31 mouse cellular contexts compared by ENCODE assay signal in the genomic region with DNA sequence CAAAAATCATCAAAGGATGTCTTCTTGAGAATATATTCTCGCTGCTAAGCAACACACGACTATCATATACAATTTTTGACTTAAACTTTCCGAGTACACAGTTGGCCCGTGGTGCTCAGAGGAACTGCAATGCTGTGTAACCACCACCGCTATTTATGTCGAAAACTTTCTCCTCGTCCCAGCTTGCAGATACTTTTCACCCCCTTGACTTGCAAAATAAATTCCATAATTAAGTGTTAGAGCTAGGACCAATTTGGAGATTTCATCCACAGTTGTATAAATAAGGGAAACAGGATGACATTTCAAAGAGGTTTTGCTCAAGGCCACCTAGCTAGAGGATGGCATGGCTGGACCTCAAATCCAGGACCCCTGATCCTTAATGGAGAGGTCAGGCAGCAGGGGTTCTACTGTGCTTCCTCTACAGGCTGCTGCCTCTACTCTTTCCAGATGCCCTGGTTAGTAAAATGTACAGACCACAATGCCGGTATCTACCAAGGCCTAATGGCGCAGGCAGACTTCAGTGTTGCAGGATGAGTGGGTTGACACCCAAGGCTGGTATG. TPM values are rescaled to one million over a fixed set of nuclear protein-coding genes. Genes with fewer than 3 reads are reported as not detected.
DNase-seq lines count a peak whose midpoint lies in the region; ATAC-seq and TF ChIP-seq lines count a peak whose summit lies in the region.
"Had no signal": no experiment of that assay in that cellular context is flagged by ENCODE, and none has a peak within 500 bp of the region (broad histone marks: within the 10 kb centered on the region; RNA-seq: fewer than 3 reads in every experiment).

No protein-coding gene starts in this region.

- no peaks in the 10 kb centered on the region; the same call in 1 of the 2 replicates for H3K9me3 ChIP-seq in lung, embryonic 14.5 days (ENCODE audit: low read depth, low read length)
- H3K9me3 ChIP-seq in lung, postnatal 0 days (ENCODE audit: low read length) = no peaks in the 10 kb centered on the region
- H3K9me3 ChIP-seq: heart, embryonic 15.5 days had no signal

- ATAC-seq in lung, embryonic 14.5 days (ENCODE audit: insufficient read depth) = no peak
- ATAC-seq in lung, postnatal 0 days = peak; percentile 79
- ATAC-seq: hindbrain, embryonic 16.5 days; Patski had no signal

- no peak overlapping the region for H3K9ac ChIP-seq in lung, embryonic 14.5 days
- H3K9ac ChIP-seq in lung, postnatal 0 days (replicated peaks; ENCODE audit: low read depth) = no peak overlapping the region
- H3K9ac ChIP-seq: embryonic facial prominence, embryonic 12.5 days; embryonic facial prominence, embryonic 15.5 days; forebrain, postnatal 0 days; heart, embryonic 12.5 days; heart, embryonic 15.5 days; hindbrain, embryonic 13.5 days had no signal

- peak; percentile 87 for TF ChIP-seq EP300 in lung, postnatal 0 days (IDR thresholded peaks at IDR 0.05)

- H3K4me1 ChIP-seq in lung, embryonic 14.5 days (ENCODE audit: insufficient read depth) = peaks cover 9% of the 10 kb centered on the region
- H3K4me1 ChIP-seq in lung, adult 2 months (ENCODE audit: control insufficient read depth, insufficient read depth, low read length) = no peaks in the 10 kb centered on the region
- no peaks in the 10 kb centered on the region for H3K4me1 ChIP-seq in lung, postnatal 0 days (ENCODE audit: insufficient read depth, low read depth, low read length)
- H3K4me1 ChIP-seq: embryonic facial prominence, embryonic 12.5 days; heart, embryonic 12.5 days; heart, embryonic 15.5 days; hindbrain, embryonic 10.5 days; hindbrain, embryonic 13.5 days had no signal

- H3K27me3 ChIP-seq in lung, embryonic 14.5 days (ENCODE audit: insufficient read depth, low read length) = no peaks in the 10 kb centered on the region
- H3K27me3 ChIP-seq in lung, postnatal 0 days (replicated peaks; ENCODE audit: insufficient read depth, low read length) = no peaks in the 10 kb centered on the region
- H3K27me3 ChIP-seq: CH12.LX; embryonic facial prominence, embryonic 12.5 days; embryonic facial prominence, embryonic 15.5 days; heart, embryonic 12.5 days; heart, embryonic 15.5 days; hindbrain, embryonic 13.5 days; Patski had no signal

- no peaks in the 10 kb centered on the region for H3K36me3 ChIP-seq in lung, embryonic 14.5 days (ENCODE audit: insufficient read depth)
- H3K36me3 ChIP-seq in lung, postnatal 0 days (ENCODE audit: insufficient read depth, low read length) = no peaks in the 10 kb centered on the region
- H3K36me3 ChIP-seq: embryonic facial prominence, embryonic 12.5 days; embryonic facial prominence, embryonic 15.5 days; G1E; heart, embryonic 12.5 days; heart, embryonic 15.5 days; hindbrain, embryonic 10.5 days had no signal

- H3K4me3 ChIP-seq in lung, embryonic 14.5 days (ENCODE audit: low read depth, low read length) = no peak overlapping the region
- H3K4me3 ChIP-seq in lung, adult 2 months (replicated peaks; ENCODE audit: extremely low read depth, low read depth, low read length) = no peak overlapping the region
- H3K4me3 ChIP-seq in lung, postnatal 0 days (ENCODE audit: low read depth, low read length) = no peak overlapping the region
- H3K4me3 ChIP-seq: embryonic facial prominence, embryonic 12.5 days; embryonic facial prominence, embryonic 15.5 days; gastrocnemius, adult 2 months; heart, embryonic 12.5 days; heart, embryonic 15.5 days; hindbrain, embryonic 10.5 days; hindbrain, embryonic 13.5 days had no signal

- no peak for TF ChIP-seq POLR2A in lung, adult 2 months (IDR thresholded peaks at IDR 0.05; ENCODE audit: borderline replicate concordance, extremely low read depth, low read depth, low read length)

- no peak for TF ChIP-seq CTCF in lung, embryonic 14.5 days (IDR thresholded peaks at IDR 0.05; ENCODE audit: low read depth)
- no peak for TF ChIP-seq CTCF in lung, adult 2 months (IDR thresholded peaks at IDR 0.05; ENCODE audit: insufficient read depth, low read length)
- TF ChIP-seq CTCF in lung, postnatal 0 days (IDR thresholded peaks at IDR 0.05) = peak; percentile 17

- H3K27ac ChIP-seq in lung, embryonic 14.5 days (ENCODE audit: low read depth) = no peak overlapping the region
- no peak overlapping the region for H3K27ac ChIP-seq in lung, postnatal 0 days (ENCODE audit: low read length)
- H3K27ac ChIP-seq: embryonic facial prominence, embryonic 12.5 days; embryonic facial prominence, embryonic 15.5 days; gastrocnemius, adult 2 months; heart, embryonic 15.5 days; hindbrain, embryonic 10.5 days; hindbrain, embryonic 13.5 days had no signal

- H3K4me2 ChIP-seq in lung, embryonic 14.5 days = no peak overlapping the region
- H3K4me2 ChIP-seq in lung, postnatal 0 days (replicated peaks; ENCODE audit: low read depth, low read length) = no peak overlapping the region
- H3K4me2 ChIP-seq: embryonic facial prominence, embryonic 12.5 days; embryonic facial prominence, embryonic 15.5 days; heart, embryonic 12.5 days; heart, embryonic 15.5 days; hindbrain, embryonic 13.5 days had no signal

- DNase-seq in lung, embryonic 14.5 days = peak; percentile 63
- no peak for DNase-seq in lung, adult 2 months
- peak; percentile 86 for DNase-seq in lung, postnatal 0 days (ENCODE audit: low spot score)
- peak; percentile 8 for DNase-seq in lung, postnatal 25 days (ENCODE audit: low spot score)
- no peak for DNase-seq in urinary bladder, adult 18-20 months (ENCODE audit: low spot score in 2 of 2)
- no peak for DNase-seq in cerebellum, postnatal 25 days
- DNase-seq: adrenal gland, postnatal 10 days; adrenal gland, postnatal 36 days; B cell, adult 2 months; cerebellum, adult 18-20 months; cerebellum, adult 9-10 months; cerebellum, postnatal 14 days; forebrain, postnatal 0 days; gastrocnemius, adult 2 months; gastrocnemius, postnatal 14 days; heart, adult 11 months; heart, postnatal 10 days; heart, postnatal 36 days had no signal

- 51% methylated on average over 9 of the region's 9 CpGs for WGBS in lung, embryonic 14.5 days
- 80% methylated on average over 9 of the region's 9 CpGs for WGBS in lung, adult 2 months
- 56% methylated on average over 9 of the region's 9 CpGs for WGBS in lung, postnatal 0 days

RNA-seq across cellular contexts. Expression of gene Gm10577, which starts 7.4 kb away (rescaled TPM):
- not detected in 2 replicates for polyA plus RNA-seq in lung, embryonic 14.5 days (2014; fragmentation: Nextera tagmentation; extraction: Ambion mirVana)
- not detected in 2 replicates for polyA plus RNA-seq in lung, adult 2 months (2012; rRNA removed)
- polyA plus RNA-seq in lung, postnatal 0 days (2015; fragmentation: Nextera tagmentation; extraction: Ambion mirVana) = not detected in 2 replicates
- polyA plus RNA-seq: embryonic facial prominence, embryonic 12.5 days; embryonic facial prominence, embryonic 15.5 days; forebrain, embryonic 11.5 days; forebrain, embryonic 14.5 days; forebrain, postnatal 0 days; frontal cortex, adult 2 months; G1E; heart, embryonic 12.5 days; heart, embryonic 15.5 days; hindbrain, embryonic 10.5 days; hindbrain, embryonic 13.5 days; hindbrain, embryonic 16.5 days; Patski had no signal

RNA-seq across cellular contexts. Expression of gene Raver2, which starts 40.9 kb away (rescaled TPM):
- polyA plus RNA-seq in lung, embryonic 14.5 days (2014; fragmentation: Nextera tagmentation; extraction: Ambion mirVana) = 11.3 and 12.5 TPM in 2 replicates
- polyA plus RNA-seq in lung, adult 2 months (2012; rRNA removed) = 19.8 and 21.8 TPM in 2 replicates
- 13.0 and 13.2 TPM in 2 replicates for polyA plus RNA-seq in lung, postnatal 0 days (2015; fragmentation: Nextera tagmentation; extraction: Ambion mirVana)
- polyA plus RNA-seq: G1E had no signal

Comparison
In these comparisons a context has a peak if more than half of its experiments do, and no peak if none do; other contexts are left out.
1. DNase-seq: peak in lung, embryonic 14.5 days (single experiment), lung, postnatal 0 days (single experiment) and lung, postnatal 25 days (single experiment); none in lung, adult 2 months (single experiment), urinary bladder, adult 18-20 months (0 of 2) and cerebellum, postnatal 25 days (0 of 2).